Mouse (Mus musculus): ENCODE results near the gene Mpdu1.
A peak's percentile ranks its signal among the peaks of the same experiment; 100 is the strongest.
"Not testable (repeated sequence)": the region's sequence is repeated elsewhere in the genome, so short reads cannot be mapped to it uniquely, and the experiment has no call there.

Mpdu1 gene

DNA sequence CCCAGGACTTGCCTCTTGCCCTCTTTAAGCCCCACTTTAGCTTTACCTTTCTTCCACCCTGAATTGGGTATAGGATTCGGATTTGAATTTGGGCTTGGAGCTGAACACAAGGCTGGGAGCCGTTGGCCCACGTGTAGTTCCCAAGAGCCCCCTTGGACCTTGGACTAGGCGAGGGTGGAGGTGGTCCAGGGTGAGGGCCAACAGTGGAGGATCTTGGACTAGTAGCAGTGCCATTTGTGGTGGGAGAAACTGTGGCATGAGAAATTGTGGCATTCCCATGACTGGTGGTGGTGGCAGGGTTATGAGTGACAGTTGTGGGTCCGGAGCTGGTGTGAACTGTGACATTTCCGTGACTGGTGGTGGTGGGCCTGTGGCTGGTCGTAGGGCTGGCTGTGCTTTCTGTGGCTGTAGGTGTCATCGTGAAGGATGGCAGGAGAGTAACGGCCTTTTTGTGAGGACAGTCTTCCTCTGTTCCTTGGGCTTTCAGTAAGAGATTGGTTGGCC, 3.1 kb upstream of the Mpdu1 start:
- DNase-seq (ENCODE audit: low read depth, low spot score): no peak

GRCm38 (mm10) chr11:69664841-69665240, 2.4 kb upstream of the Mpdu1 start:
- DNase-seq (ENCODE audit: low read depth, low spot score): no peak

GRCm38 (mm10) chr11:69663795-69664194, 1.4 kb upstream of the Mpdu1 start:
- DNase-seq (ENCODE audit: low read depth, low spot score): no peak

- DNase-seq (ENCODE audit: low read depth, low spot score): peak; percentile 34
These were observed 677 bp upstream of the Mpdu1 start for GRCm38 (mm10) chr11:69662967-69663671.

- DNase-seq (ENCODE audit: low read depth, low spot score): no peak
These were observed 1.1 kb downstream of the Mpdu1 start for GRCm38 (mm10) chr11:69661221-69661881.

DNA sequence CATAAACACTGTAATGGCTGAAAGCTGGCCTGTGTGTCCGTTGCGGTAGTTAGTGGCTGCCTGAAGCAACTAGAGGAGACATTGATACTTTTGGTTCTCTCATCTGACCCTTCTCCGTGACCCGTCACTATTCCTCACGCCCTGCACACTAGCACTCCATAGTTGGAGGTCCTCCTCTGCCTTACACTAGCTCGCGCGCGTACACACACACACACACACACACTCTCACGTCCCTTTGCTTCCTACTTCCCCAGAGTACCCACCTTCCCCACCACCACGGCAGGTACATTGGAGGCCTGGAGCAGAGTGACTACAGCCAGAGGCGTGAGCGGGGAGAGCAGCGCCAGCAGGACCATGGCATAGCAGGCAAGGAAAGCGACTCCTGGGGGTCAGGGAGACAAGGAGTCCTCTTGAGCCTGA, 5.0 kb downstream of the Mpdu1 start:
- DNase-seq (ENCODE audit: low read depth, low spot score): no peak

DNA sequence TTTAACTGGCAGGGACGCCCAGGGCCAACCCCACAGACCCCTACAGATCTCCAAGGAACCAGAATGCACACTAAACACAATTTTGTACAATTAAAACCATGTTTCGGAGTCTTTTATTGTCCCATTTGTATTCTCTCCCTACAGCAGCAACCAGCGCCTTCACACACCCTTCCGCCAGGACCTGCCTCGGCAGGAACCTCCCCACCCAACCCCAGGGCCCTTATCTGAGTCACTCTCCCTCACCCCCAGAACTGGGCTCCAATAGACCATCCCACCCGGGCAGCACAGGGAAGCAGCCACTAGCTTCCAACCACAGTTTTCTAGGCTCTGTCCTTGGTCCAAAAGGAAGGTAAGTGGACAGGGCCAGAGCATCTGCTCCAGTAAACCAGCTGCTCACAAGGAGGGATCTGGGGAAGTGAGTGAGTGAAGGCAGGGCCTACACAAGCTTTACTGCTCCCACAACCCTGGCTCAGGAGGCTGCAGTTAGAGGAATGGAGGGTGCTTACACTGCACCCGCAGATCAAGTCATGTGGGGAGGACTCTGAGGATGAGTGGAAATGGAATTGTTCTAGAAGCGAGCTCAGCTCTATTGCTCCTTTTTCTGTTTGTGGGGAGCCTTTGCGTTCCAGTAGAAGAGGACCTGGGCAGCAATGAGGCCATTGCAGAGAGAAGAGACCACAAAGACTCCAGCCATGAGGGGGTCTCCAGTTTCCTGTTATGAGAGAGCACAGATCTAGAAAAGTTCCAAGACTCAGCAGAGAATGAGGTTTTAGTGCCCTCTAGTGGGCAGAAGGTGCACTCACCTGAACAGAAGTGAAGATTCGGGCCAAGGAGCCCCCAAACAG, 5.6 kb downstream of the Mpdu1 start:
- DNase-seq (ENCODE audit: low read depth, low spot score): peak; percentile 76

DNA sequence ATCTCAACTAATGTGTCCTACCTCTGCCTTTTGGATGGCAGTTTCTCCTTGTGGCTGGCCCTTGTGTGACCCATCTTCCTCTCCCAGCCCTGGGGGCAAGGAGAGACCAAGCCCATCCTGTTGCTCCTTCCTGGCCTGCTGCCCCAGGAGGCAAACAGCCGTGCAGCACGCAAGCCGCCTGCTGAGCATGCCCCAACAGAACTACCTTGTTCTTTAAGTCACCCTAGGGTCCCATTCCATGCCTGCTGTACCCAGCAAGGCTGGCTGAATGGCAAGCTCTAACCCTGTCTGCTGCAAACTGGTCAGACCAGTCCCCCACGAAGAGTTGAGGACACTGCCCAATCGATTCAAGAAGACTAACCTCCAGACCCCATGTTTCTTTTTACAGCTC, 6.4 kb downstream of the Mpdu1 start:
- no peak for DNase-seq (ENCODE audit: low read depth, low spot score)

DNA sequence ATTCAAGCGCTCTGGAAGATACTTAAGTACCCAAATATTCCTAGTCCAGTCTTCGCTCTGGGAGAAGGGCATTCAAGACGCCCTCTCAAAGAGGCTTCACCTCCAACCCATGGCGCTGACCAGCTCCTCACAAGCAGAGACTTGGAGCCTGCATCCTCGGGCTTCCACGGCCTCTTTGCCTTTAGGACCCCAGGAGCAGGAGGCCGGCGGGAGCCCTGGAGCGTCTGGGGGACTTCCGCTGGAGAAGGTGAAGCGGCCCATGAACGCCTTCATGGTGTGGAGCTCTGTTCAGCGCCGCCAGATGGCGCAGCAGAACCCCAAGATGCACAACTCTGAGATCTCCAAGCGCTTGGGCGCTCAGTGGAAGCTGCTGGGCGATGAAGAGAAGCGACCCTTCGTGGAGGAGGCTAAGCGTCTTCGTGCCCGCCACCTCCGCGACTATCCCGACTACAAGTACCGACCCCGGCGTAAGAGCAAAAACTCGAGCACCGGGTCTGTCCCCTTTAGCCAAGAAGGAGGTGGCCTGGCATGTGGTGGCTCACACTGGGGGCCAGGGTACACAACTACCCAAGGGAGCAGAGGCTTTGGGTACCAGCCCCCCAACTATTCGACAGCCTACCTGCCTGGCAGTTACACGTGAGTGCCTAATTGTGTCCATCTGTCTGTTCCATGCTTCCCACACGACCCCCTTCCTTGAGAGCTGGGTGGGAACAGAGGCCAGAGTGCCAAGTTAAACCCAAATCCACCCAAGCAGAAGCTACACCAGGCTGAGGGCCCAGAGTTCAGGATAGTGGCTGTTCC, 7.0 kb downstream of the Mpdu1 start, which contains the start of gene Sox15:
Gene Sox15, plus strand, starts transcription at position 51 of the 801 bp plus-strand sequence.
- DNase-seq (ENCODE audit: low read depth, low spot score): peak; percentile 90

GRCm38 (mm10) chr11:69654760-69655159, 7.7 kb downstream of the Mpdu1 start:
- peak; percentile 88 for DNase-seq (ENCODE audit: low read depth, low spot score)

DNA sequence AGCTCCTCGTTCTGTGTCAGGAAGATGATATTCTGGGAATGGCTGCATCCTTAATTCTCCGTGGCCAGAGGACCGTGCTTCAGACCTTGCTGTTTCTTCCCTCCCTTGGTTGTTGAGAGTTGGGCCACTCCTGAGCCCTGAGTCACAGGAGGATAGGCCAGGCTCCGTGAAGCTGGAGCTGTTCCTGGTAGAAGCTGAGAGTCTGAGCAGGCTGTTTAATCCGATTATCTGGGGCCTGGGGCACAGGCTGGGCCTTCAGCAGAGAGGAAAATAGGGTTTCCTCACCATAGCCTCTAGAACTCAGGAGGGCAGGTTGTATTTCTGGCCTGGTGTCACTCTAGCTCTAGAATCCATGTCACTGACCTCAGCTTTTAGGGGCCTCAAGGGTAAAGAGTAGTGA, 9.0 kb downstream of the Mpdu1 start:
- no peak for DNase-seq (ENCODE audit: low read depth, low spot score)

- DNase-seq (ENCODE audit: low read depth, low spot score): no peak
These were observed 16.6 kb downstream of the Mpdu1 start for GRCm38 (mm10) chr11:69645860-69646259.

DNA sequence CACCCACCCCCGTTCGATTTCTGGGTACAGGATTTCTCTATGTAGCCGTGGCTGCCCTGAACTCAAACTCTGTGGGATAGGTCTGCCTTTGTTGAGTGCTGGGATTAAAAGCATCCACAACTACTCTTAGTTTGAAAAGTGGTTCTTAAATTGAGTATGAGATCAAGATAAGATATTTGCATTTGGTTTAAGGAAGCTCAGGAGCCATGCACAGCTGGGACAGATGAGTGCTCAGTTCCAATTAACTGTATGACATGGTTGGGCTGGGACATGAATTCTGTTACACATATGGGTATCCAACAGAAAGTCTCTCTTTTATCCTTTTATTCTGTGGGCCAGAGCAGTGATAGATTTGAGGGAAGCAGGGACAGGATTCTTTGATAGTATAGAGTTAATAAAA, 27.0 kb downstream of the Mpdu1 start:
- DNase-seq (ENCODE audit: low read depth, low spot score): no peak

DNA sequence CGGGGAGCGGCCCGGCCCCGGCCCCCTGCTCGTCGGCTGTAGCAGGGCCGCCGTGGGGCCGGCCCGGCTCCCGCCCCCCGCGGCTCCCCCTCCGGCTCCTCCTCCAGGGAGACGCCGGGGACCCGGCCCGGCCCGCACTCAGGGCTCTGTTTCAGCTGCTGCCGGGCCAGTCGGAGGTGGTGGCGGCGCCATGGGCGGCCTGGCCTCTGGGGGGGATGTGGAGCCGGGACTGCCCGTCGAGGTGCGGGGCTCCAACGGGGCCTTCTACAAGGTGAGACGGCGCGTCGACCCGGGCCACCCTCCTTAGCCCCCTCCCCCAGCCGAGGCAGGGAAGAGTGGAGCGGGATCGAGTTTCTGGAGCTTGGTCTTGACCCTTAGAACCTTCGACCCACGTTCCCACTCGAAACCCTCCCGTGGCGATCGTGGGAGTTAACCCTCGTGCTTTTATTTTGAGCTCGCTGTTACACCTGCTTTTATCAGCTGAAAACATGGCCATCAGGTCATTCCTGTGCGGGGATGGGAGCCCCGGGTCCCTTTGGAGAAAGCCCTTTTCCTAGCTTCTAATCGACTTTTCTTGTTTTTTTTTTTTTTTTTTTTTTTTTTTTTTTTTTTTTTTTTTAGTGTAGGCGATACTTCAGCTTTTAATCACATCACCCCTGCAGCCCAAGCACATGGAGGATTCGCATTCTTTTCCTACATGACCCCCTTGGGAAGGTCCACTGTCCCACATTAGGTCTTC, 29.1 kb downstream of the Mpdu1 start:
- peak; percentile 51 for DNase-seq (ENCODE audit: low read depth, low spot score)

DNA sequence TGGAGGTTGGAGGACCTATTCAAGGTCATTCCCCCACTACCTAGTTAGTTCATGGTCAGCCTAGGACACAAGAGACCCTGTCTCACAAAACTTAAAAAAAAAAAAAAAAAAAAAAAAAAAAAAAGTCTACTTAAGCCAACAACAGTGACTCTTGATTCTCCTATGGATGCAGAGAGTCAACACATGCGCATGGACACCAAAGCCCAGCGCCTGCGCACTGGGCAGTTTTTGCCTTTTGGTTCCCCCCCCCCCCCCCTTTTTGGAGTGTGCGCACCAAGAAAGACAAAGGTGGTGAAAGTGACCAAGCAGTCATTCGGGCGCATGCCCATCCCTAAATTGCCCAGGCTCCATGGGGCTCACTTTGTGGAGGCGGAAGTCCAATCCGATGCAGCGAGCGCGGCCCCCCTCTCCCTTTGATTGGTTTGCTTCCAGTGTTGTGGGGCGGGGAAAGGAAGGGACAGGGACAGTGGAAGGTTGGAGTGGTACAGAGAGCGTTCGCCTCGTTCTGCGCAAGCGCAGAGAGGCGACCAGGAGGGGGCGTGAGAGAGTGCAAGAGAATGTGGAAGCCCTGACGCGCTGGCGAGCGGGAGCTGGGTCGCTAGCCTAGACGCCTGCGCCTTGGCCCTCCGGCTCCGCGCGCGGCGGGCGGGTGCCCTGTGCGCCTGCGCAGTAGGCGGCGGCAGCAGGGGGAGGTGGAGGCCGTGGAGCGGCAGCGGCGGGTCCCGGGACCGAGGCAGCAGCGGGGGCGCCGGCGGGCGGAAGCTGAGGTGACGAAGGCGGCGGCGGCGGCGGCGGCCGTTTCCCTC, 30.0 kb downstream of the Mpdu1 start, which contains the start of gene Fxr2:
Gene Fxr2, plus strand, starts transcription at position 707 of the 806 bp plus-strand sequence.
- peak; percentile 100 for DNase-seq (ENCODE audit: low read depth, low spot score)

- DNase-seq (ENCODE audit: low read depth, low spot score): peak; percentile 70
These were observed 32.6 kb downstream of the Mpdu1 start for GRCm38 (mm10) chr11:69629802-69630201.

- peak; percentile 87 for DNase-seq (ENCODE audit: low read depth, low spot score)
These were observed 34.2 kb downstream of the Mpdu1 start for GRCm38 (mm10) chr11:69628286-69628685.

DNA sequence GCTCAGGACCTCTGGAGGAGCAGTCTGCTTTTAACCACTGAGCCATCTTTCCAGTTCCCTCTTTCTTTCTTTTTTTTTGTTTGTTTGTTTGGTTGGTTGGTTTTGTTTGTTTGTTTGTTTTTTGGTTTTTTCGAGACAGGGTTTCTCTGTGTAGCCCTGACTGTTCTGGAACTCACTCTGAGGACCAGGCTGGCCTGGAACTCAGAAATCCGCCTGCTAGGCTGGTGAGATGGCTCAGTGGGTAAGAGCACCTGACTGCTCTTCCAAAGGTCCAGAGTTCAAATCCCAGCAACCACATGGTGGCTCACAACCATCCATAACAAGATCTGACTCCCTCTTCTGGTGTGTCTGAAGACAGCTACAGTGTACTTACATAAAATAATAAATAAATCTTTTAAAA, 38.1 kb downstream of the Mpdu1 start:
- not testable (repeated sequence) for DNase-seq (ENCODE audit: low read depth, low spot score)

DNA sequence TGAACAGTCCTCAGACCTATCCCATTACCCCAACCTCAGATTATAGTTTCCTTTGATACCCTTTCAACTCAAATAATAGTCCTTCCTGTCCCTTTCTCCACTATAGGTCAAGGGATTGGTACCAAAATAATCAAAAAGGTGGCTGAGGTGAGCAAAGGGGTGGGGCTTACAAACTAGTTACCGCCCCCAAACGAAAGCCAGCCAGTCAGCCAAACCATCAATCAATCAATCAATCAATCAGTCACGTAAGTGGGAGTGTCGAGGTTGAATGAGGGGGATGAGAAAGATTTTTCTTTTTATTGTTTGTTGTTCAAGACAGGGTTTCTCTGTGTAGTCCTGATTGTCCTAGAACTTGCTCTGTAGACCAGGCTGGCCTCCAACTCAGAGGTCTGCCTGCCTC, 39.4 kb downstream of the Mpdu1 start:
- DNase-seq (ENCODE audit: low read depth, low spot score): no peak

- no peak for DNase-seq (ENCODE audit: low read depth, low spot score)
These were observed 40.0 kb downstream of the Mpdu1 start for GRCm38 (mm10) chr11:69622406-69622805.

Data from ES-CJ7 (cell line).